Mouse (Mus musculus) WW6 (cell line): ENCODE measurements around the gene Ssbp3.

ENCODE experiments used
- DNase-seq: peaks from one replicate; pipeline ENCODE4 v3.0.0-alpha.2; 2013; ENCODE audit warnings: low read depth, low spot score

Ssbp3 gene

DNA sequence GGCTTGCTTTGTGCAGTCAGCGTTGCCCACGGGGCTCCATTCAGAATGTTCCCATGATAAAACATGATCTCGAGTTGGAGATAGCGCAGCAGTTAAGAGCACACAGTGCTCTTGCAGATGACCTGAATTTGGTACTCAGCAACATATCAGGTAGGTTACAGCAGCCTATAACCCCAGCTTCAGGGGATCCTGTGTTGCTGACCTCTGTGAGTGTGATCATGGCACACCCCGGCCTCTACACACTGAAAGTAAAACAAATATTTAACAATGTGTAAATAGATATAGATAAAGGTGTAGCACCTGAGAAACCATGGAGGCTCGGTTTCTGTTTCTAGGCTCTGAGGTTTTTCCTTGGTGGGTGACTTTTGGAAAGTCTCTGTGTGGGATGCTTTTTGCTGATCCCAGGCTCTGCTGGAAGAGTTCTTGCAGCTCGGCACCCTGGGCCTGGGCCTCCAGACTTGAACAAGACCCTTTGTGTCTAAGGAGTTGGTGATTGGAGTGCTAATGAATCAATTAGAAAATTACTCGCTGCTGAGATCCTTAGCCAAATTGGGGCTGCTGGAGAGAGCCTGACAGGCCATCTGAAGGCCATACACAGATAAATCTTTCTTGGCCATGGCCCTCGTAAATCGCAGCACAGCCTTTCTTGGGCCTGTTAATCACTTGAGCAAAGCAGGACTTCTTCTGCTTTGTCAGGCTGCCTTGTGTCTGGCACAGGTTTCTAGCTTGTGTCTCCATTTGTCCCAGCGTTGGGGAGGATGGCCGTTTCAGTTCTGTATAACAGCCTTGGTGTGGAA, 49.2 kb downstream of the Ssbp3 start:
- no peak for DNase-seq

DNA sequence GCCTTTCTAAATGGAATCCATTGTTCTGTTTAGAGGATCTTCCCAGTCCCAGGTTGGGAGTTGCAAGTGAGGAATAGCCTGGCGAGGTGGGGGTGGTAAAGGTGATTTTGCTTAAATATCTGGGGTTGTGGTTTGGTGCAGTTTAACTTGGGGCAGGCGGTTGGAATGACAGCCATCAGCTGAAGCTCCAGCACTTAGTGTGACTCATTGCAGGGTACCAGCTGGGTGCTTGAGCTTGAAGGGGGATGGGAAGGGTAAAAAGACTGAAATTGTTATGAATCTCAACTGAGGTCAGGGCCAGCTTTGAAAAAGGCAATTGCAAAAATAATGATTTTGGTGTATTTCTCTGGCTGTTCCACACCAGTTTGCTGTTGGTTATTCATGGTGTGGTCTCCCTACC, 50.0 kb downstream of the Ssbp3 start:
- DNase-seq = no peak

DNA sequence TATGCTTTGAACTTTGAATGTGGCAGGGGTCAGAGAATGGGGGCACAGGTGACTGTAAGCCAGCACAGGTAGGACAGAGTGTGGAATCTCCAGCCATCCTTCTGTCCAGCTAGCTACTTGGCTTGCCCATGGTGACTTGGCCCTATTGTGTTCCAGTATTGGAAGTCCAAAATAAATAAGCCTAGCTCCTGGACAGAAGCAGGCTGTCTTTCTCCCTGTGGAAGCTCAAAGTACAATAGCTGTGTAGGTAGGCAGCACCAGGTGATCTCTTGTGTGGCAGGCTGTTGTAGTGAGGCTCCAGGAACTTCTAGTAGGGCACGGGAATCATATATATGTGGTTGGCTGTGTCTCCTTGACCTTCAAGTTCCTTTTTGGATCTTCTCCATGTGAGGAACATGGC, 50.8 kb downstream of the Ssbp3 start:
- no peak for DNase-seq

DNA sequence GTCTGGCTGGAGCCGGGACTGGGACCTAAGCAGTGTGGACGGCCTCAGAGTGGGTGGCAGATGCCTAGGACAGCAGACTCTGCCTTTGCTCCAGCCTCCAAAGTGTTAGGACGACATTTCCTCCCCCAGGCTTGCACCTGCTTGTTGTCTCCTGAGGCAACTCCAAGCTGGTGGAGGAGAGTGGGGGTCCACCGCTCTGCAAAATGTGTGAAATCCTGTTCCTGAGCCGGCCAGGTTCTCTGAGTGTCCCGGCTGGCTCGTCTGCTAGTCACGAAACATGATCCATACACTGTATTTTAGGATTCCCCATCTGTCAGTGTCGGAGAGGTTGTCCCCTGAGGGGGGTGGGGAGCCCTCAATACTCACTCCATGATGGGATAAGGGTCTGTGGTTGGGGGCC, 53.9 kb downstream of the Ssbp3 start:
- no peak for DNase-seq

DNA sequence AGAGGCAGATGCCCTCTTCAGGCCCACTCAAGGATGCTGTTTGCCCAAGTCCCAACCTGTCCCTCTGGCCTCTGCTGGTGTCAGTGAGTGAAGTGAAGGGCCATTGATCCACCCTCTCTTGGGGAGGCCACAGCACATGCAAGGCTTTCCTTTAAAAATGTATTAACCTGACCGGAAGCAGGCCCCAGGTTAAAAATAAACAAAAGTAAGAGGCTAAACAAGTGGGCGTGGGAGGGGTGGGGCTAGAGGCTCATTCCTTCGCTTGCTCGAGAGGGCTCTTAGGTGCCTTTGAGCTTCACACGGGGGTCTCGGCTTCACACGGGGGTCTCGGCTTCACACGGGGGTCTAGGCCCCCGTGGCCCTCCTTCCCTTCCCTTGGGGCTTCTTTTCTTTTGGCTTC, 54.5 kb downstream of the Ssbp3 start:
- no peak for DNase-seq

DNA sequence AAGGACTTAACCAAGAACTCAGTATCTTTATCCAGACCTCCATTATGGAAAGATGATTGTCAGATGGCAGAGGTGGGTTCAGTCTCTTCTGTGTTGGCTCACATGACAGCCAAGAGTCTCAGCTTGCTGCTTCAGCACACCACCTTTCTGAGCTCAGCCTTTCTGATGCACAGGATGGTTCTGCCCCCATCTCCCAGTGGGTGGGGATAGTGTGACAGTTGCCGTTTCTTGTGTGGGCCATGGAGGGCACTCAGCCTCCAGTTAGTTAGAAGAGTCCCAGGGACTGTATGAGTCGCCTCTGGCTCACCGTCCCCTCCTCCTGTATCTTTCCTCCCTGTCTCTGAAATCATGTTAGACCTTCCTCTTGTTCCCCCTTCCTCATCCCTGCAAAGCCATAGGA, 55.9 kb downstream of the Ssbp3 start:
- no peak for DNase-seq

DNA sequence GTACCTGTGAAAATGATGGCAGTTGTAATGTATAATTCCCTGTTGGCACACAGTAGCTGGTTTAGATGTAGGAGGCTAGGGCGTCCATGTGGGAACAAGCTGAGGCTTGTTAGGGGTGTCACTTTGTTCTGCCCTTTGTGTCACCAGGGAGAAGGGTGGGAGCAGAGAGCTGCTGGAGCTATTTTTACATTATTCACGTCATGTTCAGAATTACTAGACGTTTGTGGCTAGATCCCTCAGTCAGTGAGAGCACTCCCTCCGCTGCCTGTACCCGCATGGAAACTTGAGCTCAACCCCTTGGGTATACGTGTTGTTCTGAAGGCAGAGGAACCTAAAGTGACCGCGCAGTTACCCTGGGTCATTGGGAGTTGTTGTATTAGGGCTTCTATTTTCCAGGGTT, 58.4 kb downstream of the Ssbp3 start:
- DNase-seq = no peak

DNA sequence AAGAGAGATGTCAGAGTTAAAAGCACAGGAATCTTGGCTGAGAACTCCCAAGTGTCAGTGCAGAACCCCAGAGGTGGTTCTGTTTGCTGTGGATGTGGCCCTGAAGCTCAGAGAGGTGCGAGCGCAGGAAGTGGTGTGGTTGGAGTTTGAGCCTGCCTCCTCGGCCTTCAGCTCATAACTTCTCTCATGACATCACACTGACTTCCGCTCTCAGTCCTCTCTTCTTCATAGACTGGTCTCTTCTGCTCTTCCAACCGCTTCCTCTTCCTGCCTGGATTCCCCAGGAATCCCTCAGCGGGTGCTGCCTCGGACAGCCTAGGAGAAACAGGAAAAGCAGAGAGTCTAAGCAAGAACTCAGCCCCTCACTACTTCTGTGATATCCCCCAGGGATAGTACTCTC, 60.3 kb downstream of the Ssbp3 start:
- no peak for DNase-seq

DNA sequence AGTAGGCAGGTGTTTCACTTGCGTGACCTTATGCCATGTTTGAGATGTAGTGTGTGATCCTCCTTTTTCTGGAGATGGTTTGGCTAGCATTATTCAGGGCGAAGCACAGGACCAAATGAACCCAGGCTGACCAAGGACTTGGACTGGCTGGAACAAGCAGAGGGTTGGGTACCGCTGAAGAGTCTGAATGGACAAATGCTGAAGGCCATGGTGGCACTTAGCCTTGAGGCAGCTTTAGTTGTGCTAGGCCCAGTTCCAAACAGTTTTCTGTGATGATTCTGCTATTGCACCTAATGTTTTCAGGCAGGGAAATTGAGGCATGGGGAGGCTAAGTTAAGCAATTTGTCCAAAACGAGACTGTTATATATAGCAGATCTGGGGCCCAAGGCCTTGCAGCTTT, 61.6 kb downstream of the Ssbp3 start:
- no peak for DNase-seq

DNA sequence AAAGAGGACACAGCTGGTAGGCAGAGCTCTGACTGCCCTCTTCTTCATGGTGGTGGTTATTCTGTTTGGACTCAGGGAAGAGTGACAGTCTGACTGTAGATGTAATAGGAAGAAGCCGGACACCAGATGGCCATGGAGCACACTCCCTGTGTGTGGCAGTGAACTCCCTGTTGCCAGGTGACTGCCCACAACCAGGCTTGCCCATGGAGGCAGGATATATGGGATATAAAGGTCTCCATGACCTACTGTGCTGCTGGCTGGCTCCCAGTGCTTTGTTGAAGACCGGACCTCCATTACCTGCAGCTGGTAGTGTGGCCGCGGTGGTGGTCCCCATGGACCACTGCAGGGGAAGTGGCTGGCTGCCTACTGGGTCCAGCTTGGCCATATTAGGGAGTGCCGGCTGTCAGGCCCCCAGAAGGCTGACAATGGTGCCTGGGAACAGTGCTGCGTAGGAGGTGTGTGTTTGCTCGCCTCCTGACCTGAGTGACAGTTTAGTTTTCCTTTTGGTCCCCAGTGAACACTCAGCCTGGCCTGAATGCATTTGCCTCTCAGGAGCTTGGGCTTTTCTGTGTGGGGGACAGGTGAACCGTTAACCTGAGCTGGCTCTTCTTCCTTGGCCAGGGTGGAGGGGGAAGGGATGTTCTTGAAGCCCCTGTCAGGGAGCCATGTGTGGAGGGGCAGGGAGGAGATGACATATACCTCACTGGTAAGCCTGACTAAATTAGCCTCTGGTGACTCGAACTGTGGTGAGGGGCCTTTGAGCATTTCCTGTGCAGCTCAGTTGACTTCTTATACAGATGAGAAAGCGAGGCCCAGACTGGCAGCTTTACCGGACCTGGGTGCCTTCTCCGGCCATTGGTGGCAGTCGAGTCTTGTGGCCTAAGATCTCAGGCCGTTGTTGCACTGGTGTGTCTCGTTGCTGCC, 62.2 kb downstream of the Ssbp3 start:
- DNase-seq = no peak

DNA sequence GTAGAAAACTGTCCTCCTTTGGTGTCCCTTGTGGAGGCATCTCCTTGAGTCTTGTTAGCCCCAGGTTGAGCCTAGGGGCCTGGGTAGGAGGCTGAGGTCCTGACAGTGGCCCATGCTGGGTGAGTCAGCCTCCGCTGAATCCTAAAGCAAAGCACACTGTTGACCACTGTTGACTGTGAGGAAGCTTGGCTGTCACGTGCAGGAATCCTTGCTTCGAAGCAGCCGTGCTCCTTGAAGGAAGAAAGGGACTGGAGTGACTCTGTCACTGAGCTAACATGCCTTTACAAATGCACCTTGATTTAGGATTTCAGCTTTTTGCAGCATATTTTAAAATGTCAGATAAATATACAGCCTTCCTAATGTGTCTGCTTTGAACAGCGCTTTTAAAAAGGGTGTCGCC, 64.8 kb downstream of the Ssbp3 start:
- no peak for DNase-seq

DNA sequence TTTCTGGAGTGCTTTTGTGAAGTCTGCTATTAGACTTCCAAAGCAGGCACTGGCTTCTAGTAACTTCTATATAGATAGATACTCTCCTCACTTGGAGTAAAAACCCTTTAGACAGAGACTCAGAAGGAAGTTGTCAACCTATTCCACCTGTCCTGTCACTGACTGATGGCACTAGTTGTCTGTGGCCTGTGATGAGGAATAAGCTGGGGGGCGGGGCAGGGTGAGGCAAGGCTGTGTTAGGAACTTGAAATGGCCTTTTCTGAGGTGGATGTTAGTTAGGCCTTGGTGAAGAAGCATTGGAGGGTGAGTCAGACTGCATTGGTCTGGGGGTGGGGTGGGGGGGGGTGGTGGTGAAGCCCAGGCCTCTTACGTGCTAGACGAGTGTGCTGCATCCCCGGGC, 65.4 kb downstream of the Ssbp3 start:
- DNase-seq = no peak

DNA sequence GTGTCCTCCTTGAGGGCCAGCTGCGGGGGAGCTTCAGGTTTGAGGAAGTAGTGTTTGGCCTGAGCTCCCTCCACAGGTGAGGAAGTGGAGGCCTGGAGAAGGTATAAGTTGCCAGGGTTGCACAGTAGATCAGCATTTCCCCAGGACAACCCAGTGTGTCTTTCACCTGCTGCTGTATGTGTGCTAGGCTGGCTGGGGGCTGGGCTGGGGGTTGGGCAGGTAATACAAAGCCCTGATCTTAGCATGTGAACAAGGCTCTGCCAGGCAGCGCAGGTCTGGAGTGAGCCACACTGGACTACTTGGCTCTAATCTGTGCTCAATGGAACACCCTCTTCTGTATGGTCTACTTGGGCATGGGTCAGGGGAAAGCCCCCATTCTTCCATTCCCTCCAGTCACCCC, 66.1 kb downstream of the Ssbp3 start:
- no peak for DNase-seq

DNA sequence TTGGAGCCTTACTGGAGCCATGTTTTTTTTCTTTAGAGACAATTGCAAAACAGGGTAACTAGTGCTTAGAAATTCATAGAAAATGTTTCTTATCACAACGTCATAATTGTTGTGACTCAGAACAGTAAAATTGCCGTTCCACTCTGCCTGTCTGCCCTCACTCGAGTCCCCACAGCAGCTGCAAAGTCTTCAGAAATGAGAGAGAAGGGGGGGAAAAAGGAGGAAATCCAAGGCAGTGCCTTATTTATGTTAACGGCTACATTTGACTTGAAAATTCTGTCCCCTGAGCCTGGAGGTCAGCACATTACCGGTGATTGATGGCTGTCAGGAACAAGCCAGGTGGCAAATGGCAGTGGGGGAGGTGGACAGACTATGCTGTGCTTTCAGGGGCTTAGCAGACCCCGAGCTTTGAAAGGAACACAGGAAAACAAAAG, 66.7 kb downstream of the Ssbp3 start:
- no peak for DNase-seq

DNA sequence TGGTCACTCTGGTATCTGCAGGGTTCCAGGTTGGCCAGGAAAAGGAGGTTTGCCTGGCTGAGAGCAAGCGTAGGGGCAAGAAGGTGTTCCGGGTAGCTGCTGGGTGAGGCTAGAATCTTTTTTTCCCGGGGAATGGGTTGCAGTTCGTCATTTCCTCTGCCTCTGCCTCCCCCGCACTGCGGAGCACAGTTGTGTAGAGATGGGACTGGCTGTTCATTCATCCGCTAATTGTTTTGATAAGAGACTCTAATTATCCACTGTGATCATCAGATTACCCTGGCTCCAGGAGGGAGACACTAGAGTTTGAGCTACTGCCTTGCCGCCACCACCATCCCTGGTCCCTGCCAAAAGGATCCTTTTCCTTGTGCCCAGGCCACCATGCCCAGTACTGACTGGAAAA, 67.9 kb downstream of the Ssbp3 start:
- no peak for DNase-seq

DNA sequence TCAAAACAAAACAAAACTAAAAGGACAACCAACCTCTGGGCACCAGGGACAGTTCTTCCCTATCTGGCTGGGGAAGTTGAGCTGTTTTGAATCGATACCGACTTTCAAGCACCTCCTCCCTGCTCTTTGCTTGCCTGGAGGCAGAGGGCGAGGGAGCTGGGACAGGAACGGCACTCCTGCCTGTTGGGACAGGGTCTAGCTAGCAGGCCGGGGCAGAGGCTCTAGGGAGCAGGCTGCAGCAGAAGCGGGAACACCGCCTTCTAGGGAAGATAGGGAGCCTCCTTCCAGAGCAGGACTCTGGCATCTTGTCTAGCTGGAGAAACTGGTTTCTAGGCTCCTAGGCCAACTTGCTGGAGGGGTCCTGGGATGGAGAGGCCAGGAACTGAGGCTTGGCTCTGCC, 70.2 kb downstream of the Ssbp3 start:
- no peak for DNase-seq

DNA sequence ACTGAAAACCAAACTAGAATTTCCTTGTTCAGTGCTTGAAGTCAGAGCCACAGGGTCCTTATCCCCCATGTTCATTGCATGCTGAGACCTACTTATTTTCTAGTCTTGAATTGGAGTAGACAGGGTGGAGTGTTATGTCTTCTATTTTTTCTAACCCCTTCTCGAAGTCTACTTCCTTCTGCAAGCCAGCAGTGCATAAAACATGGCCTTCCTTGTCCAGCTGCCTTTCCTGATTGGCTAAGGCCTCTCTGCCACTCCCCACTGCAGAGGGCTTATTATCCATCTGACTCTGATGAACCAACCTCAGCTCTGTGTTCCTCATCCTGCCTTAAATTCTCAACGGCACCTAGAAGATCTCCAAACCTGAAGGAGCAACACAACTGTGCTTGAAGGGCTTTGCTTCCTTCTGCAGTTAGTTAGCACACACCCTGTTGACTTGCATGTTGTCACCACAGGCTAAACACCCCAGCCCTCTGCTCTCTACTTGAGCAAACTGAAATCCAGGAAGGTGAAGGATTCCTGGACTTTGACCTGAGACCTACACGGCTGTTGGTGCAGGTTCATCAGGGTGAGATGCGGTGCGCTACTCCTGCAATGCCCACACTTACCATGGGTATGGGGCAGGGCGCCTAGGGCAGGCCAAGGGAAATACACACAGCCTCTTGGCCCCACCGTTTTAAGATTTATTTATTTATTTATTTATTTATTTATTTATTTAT, 71.0 kb downstream of the Ssbp3 start:
- DNase-seq = no peak

DNA sequence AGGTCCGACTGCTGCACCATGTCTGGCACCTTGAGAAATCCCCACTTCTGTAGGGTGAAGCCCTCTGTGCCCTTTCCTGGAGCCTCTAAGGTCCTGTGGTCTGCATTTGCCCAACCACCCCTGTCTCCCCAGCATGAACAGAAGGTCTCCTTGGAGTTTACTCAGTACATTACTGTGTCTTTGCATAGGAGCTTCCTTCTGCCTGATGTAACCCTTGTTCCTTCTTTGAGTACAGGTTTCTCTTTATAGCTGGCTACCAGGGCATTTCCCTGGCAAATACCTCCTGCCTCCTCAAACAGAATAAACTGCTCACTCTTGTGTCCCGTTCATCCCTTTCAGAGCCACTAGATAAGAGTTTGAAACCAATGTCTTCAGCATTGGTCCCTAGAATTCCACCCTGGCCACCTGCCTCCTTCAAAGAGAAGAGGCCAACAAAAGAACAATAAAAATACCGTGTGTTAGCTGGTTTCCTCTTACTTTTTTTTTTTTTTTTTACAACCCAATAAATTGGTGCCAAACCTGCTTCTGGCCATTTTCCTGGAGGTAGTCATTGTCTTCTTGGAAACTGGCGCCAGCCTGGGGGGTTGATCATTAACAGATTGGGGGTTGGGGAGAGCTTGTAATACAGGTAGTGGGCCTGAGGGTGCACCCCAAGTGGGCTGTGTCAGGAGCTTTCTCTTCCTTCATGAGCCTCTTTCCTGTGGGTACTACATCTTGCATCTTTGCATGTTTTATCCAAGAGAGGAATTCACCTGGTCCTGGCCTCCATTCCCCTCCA, 72.0 kb downstream of the Ssbp3 start:
- no peak for DNase-seq

DNA sequence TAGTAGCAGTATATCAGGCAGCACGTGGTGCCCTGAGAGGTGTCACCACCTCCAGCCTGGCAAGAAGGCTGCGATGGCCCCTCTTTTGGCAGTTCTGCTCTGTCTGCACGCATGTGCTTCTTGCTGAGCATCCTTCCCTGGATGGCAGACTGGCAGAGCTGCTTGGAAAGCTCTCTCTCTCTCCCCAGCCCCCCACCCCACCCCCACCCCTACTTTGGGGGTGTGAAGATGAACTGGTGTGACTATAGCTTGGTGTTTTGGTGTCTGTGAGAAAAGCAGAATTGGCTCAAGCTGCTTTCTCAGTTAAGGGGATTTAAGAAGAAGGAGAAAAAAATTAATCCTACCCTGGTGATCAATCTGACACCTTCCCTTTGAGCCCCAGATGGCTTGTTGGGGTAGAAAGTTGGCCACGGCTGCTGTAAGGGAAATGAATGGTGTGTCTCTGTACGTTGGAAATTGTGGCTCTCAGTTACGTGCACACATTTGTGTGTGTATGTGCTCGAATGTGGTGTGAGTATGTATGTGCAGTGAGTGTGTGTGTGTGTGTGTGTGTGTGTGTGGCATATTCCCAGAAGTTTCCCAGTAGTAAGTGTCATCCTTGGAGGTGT, 73.5 kb downstream of the Ssbp3 start:
- DNase-seq = no peak

DNA sequence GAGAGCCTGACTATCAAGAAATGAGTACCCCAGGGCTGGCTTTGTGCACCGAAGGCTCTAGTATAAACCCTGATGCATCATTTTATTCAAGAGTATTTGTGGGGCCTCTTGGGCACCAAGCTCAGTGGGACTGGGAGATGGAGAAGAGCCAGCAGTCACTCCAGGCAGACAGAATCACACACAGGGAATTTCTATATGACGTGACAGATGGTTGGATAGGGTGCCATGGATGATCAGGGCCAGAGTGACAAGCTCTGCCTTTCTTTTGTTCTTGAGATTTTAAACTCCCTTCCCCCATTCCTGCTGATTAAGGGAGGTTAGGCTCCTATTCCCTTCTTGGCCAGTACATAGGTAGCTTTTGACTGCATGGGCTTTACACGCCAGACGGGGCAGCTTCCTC, 74.8 kb downstream of the Ssbp3 start:
- no peak for DNase-seq
